Mouse (Mus musculus): ENCODE measurements around the gene Myl6b. TPM values are rescaled to one million over a fixed set of nuclear protein-coding genes. Genes with fewer than 3 reads are reported as not detected.

Gene Myl6b
- polyA plus RNA-seq, 1 experiment from 2014 or later: 1.4 TPM

DNA sequence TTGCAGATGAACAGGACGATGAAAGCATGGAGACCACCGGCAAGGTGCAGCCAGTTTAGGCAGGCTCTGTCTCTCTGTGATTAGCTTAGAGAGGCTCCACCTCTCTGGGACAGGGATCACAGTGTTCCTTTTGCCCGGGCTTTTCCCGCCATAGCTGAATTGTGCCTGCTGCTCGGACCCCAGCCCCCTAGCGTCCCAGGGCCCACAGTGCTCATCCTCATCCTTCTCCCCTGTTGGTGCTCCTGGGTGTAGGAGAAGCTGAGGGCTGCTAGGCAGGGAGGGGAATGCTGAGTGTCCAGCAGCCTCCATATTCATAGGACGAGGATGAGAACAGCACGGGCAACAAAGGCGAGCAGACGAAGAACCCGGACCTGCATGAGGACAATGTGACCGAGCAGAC lies 24.1 kb downstream of the Myl6b start:
- Histone ChIP-seq H3K9ac (no peak overlapping the region), H3K36me3 (replicated peaks) (peaks cover 94% of the 10 kb centered on the region), H3K27me3 (no peaks in the 10 kb centered on the region), H3K4me1 (replicated peaks) (no peaks in the 10 kb centered on the region), H3K9me3 (replicated peaks) (no peaks in the 10 kb centered on the region), H3K4me2 (no peak overlapping the region), H3K4me3 (replicated peaks) (no peak overlapping the region), H3K27ac (replicated peaks) (no peak overlapping the region)
- 89% methylated on average over 12 of the region's 12 CpGs for WGBS (ENCODE audit: insufficient replicate concordance)
- ATAC-seq (ENCODE audit: insufficient read depth): no peak

- Histone ChIP-seq H3K27ac (replicated peaks) (peak overlapping the region; percentile 96), H3K36me3 (replicated peaks) (peaks cover 44% of the 10 kb centered on the region), H3K27me3 (no peaks in the 10 kb centered on the region), H3K4me1 (replicated peaks) (peaks cover 37% of the 10 kb centered on the region), H3K9me3 (replicated peaks) (no peaks in the 10 kb centered on the region), H3K9ac (peak overlapping the region; percentile 99), H3K4me2 (peak overlapping the region; percentile 95), H3K4me3 (replicated peaks) (peak overlapping the region; percentile 91)
- 22% methylated on average over 5 of the region's 5 CpGs for WGBS (ENCODE audit: insufficient replicate concordance)
- no peak for ATAC-seq (ENCODE audit: insufficient read depth)
These were observed 38.2 kb downstream of the Myl6b start for GRCm38 (mm10) chr10:128460270-128460630.

DNA sequence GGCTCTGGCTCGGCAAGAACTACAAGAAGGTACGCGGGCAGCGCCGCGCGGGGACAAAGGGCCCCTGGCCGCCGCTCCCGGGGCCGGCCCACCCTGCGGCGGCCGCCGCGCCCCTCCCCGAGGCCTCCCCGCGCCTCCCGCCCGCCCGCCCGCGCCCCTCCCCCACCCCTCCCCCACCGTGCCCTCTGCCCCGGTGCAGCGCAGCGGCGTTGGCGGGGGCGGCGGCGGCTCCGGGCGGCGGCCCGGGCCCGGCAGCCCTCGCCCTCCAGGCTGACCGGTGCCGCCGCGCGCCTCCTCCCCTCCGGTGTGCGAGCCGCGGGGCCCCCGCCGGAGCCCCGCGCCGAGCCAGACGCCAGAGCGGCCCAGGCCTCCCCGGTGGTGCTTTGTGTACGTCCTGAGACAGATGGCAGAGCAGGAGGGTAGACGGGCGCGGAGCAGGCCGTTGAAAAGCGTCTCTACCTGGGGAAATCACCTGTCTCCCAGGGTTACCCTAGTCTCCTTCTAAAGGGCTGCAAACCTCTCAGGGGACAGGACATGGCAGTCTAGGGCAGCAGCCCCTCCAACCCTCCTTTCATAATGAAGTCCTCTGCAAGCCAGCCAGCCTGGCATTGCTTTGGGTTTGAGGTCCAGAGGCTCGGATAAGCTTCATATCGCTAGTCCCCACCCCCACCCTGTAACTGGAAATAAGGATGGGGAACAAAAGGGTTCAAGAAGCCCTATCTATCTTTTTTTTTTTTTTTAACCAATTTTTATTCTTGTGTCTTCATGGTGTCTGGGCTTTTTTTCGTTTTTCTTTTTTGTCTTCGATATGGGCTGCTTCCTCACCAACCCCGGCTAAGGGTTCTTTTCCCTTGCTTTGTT lies 38.8 kb downstream of the Myl6b start:
- peaks cover 38% of the 10 kb centered on the region for H3K36me3 ChIP-seq (replicated peaks)
- peak overlapping the region; percentile 96 for H3K27ac ChIP-seq (replicated peaks)
- H3K9me3 ChIP-seq (replicated peaks): no peaks in the 10 kb centered on the region
- peak overlapping the region; percentile 95 for H3K4me2 ChIP-seq
- H3K9ac ChIP-seq: peak overlapping the region; percentile 99
- WGBS (ENCODE audit: insufficient replicate concordance): 1% methylated on average over 56 of the region's 67 CpGs
- H3K4me3 ChIP-seq (replicated peaks): peak overlapping the region; percentile 91
- no peaks in the 10 kb centered on the region for H3K27me3 ChIP-seq
- H3K4me1 ChIP-seq (replicated peaks): peaks cover 43% of the 10 kb centered on the region
- peak; percentile 79 for ATAC-seq (ENCODE audit: insufficient read depth)

- peaks cover 43% of the 10 kb centered on the region for H3K4me1 ChIP-seq (replicated peaks)
- ATAC-seq (ENCODE audit: insufficient read depth): peak; percentile 83
- H3K27me3 ChIP-seq: no peaks in the 10 kb centered on the region
- H3K9ac ChIP-seq: peak within 1 kb of the TSS; percentile 99
- peak within 1 kb of the TSS; percentile 95 for H3K4me2 ChIP-seq
- WGBS (ENCODE audit: insufficient replicate concordance): under 1% methylated on average over 86 of the region's 86 CpGs
- peaks cover 31% of the 10 kb centered on the region for H3K36me3 ChIP-seq (replicated peaks)
- H3K4me3 ChIP-seq (replicated peaks): peak within 1 kb of the TSS; percentile 91
- no peaks in the 10 kb centered on the region for H3K9me3 ChIP-seq (replicated peaks)
- peak within 1 kb of the TSS; percentile 96 for H3K27ac ChIP-seq (replicated peaks)
These were observed 39.6 kb downstream of the Myl6b start, which contains the start of gene Smarcc2 for GRCm38 (mm10) chr10:128458719-128459408. Gene Smarcc2 (plus strand): TSS chr10:128459248.

- Histone ChIP-seq H3K4me3 (replicated peaks) (peak overlapping the region; percentile 91), H3K9ac (peak overlapping the region; percentile 99), H3K27ac (replicated peaks) (peak overlapping the region; percentile 96), H3K36me3 (replicated peaks) (peaks cover 25% of the 10 kb centered on the region), H3K9me3 (replicated peaks) (no peaks in the 10 kb centered on the region), H3K27me3 (no peaks in the 10 kb centered on the region), H3K4me1 (replicated peaks) (peaks cover 43% of the 10 kb centered on the region), H3K4me2 (peak overlapping the region; percentile 95)
- peak; percentile 48 for ATAC-seq (ENCODE audit: insufficient read depth)
- WGBS (ENCODE audit: insufficient replicate concordance): under 1% methylated on average over 29 of the region's 29 CpGs
These were observed 40.2 kb downstream of the Myl6b start for GRCm38 (mm10) chr10:128458348-128458718.

- no peak overlapping the region; the same call in 1 of the 2 replicates for H3K4me3 ChIP-seq (replicated peaks)
- H3K4me2 ChIP-seq: peak overlapping the region; percentile 95
- no peaks in the 10 kb centered on the region for H3K27me3 ChIP-seq
- peak overlapping the region; percentile 96 for H3K27ac ChIP-seq (replicated peaks)
- H3K9me3 ChIP-seq (replicated peaks): no peaks in the 10 kb centered on the region
- peaks cover 19% of the 10 kb centered on the region for H3K36me3 ChIP-seq (replicated peaks)
- H3K9ac ChIP-seq: no peak overlapping the region
- WGBS (ENCODE audit: insufficient replicate concordance): 80% methylated on average over 6 of the region's 6 CpGs
- ATAC-seq (ENCODE audit: insufficient read depth): no peak
- H3K4me1 ChIP-seq (replicated peaks): peaks cover 43% of the 10 kb centered on the region
These were observed 40.8 kb downstream of the Myl6b start for GRCm38 (mm10) chr10:128457676-128458075.

GRCm38 (mm10) chr10:128455280-128455679 lies 43.2 kb downstream of the Myl6b start:
- no peak overlapping the region for H3K9ac ChIP-seq
- H3K27me3 ChIP-seq: no peaks in the 10 kb centered on the region
- H3K36me3 ChIP-seq (replicated peaks): no peaks in the 10 kb centered on the region
- H3K4me3 ChIP-seq (replicated peaks): no peak overlapping the region
- H3K4me2 ChIP-seq: peak overlapping the region; percentile 39
- no peak for ATAC-seq (ENCODE audit: insufficient read depth)
- H3K9me3 ChIP-seq (replicated peaks): no peaks in the 10 kb centered on the region
- H3K4me1 ChIP-seq (replicated peaks): peaks cover 34% of the 10 kb centered on the region
- H3K27ac ChIP-seq (replicated peaks): no peak overlapping the region
- 5% methylated on average over 6 of the region's 6 CpGs for WGBS (ENCODE audit: insufficient replicate concordance)

DNA sequence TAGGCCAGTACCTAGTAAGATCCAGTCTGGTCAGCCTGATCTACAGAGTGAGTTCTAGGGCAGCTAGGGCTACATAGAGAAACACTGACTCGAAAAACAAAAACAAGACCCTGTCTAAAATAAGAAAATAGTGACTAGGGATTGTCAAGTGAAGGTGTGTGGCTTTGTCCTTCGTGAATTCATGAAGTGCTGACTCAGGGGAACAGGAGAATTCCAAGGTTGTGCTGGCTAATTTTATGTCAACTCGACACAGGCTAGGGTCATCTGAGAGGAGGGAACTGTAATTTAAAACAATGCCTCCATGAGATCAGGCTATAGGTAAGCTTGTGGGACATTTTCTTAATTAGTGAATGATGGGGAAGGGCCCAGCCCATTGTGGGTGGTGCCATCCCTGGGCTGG lies 44.0 kb downstream of the Myl6b start:
- Histone ChIP-seq H3K4me1 (replicated peaks) (peaks cover 28% of the 10 kb centered on the region), H3K4me3 (replicated peaks) (no peak overlapping the region), H3K27me3 (no peaks in the 10 kb centered on the region), H3K9me3 (replicated peaks) (no peaks in the 10 kb centered on the region), H3K36me3 (replicated peaks) (no peaks in the 10 kb centered on the region), H3K27ac (replicated peaks) (no peak overlapping the region), H3K9ac (no peak overlapping the region), H3K4me2 (no peak overlapping the region)
- 57% methylated on average over 3 of the region's 3 CpGs for WGBS (ENCODE audit: insufficient replicate concordance)
- ATAC-seq (ENCODE audit: insufficient read depth): no peak

GRCm38 (mm10) chr10:128451014-128451413 lies 47.5 kb downstream of the Myl6b start:
- no peak overlapping the region for H3K4me2 ChIP-seq
- no peak overlapping the region for H3K9ac ChIP-seq
- ATAC-seq (ENCODE audit: insufficient read depth): no peak
- H3K9me3 ChIP-seq (replicated peaks): no peaks in the 10 kb centered on the region
- H3K4me1 ChIP-seq (replicated peaks): peaks cover 12% of the 10 kb centered on the region
- H3K27me3 ChIP-seq: no peaks in the 10 kb centered on the region
- H3K4me3 ChIP-seq (replicated peaks): no peak overlapping the region
- no peaks in the 10 kb centered on the region for H3K36me3 ChIP-seq (replicated peaks)
- no peak overlapping the region for H3K27ac ChIP-seq (replicated peaks)
- 67% methylated on average over 6 of the region's 6 CpGs for WGBS (ENCODE audit: insufficient replicate concordance)

GRCm38 (mm10) chr10:128445407-128445806 lies 53.1 kb downstream of the Myl6b start:
- 18% methylated on average over 4 of the region's 4 CpGs for WGBS (ENCODE audit: insufficient replicate concordance)
- Histone ChIP-seq H3K9ac (no peak overlapping the region), H3K27ac (replicated peaks) (no peak overlapping the region), H3K4me2 (no peak overlapping the region), H3K4me3 (replicated peaks) (no peak overlapping the region), H3K4me1 (replicated peaks) (no peaks in the 10 kb centered on the region), H3K9me3 (replicated peaks) (no peaks in the 10 kb centered on the region), H3K27me3 (no peaks in the 10 kb centered on the region; the same call in 1 of the 2 replicates), H3K36me3 (replicated peaks) (peaks cover 4% of the 10 kb centered on the region; the same call in 1 of the 2 replicates)
- ATAC-seq (ENCODE audit: insufficient read depth): no peak

DNA sequence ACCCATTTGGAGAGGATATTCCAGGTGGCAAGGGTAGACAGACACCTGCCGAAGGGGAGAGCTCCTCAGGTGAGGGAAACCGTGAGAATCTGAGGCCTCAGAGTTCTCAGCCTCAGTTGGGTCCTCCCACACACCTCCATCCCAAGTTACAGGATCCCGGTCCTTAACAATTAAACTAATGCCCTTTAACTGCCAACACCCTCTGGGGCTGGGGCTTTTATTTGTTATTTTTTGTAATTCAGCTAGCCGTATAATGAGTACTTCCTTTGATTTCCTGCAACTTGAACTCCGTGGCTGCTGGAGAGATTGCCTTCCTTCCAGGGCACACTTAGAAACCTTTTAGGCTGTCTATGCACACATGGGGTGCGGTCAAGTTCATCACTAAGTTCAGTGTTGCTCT lies 54.1 kb downstream of the Myl6b start:
- ATAC-seq (ENCODE audit: insufficient read depth): no peak
- 62% methylated on average over 6 of the region's 6 CpGs for WGBS (ENCODE audit: insufficient replicate concordance)
- Histone ChIP-seq H3K4me1 (replicated peaks) (no peaks in the 10 kb centered on the region), H3K9me3 (replicated peaks) (no peaks in the 10 kb centered on the region), H3K27ac (replicated peaks) (no peak overlapping the region), H3K4me3 (replicated peaks) (no peak overlapping the region), H3K27me3 (no peaks in the 10 kb centered on the region; the same call in 1 of the 2 replicates), H3K36me3 (replicated peaks) (peaks cover 9% of the 10 kb centered on the region; the same call in 1 of the 2 replicates), H3K4me2 (no peak overlapping the region), H3K9ac (no peak overlapping the region)

Measured in liver, embryonic 15.5 days (tissue).